Mouse (Mus musculus) telencephalon, adult 2 months (tissue): ENCODE results near the gene Repin1.

Experiments used
- DNase-seq: peaks from one replicate; pipeline ENCODE4 v3.0.0-alpha.2; 2011; ENCODE audit warnings: low read depth, low spot score

The Repin1 gene

GRCm38 (mm10) chr6:48623460-48623859 is 29.8 kb downstream of the Repin1 start:
- DNase-seq, result no peak

GRCm38 (mm10) chr6:48626464-48626863 is 32.8 kb downstream of the Repin1 start, which contains the start of gene AI854703:
TSS of gene AI854703 (plus strand) at chr6:48626764.
- DNase-seq, result no peak

- no peak for DNase-seq
Measured at GRCm38 (mm10) chr6:48626984-48627383, 33.3 kb downstream of the Repin1 start.

GRCm38 (mm10) chr6:48627511-48627924 is 33.8 kb downstream of the Repin1 start:
- no peak for DNase-seq

- no peak for DNase-seq
Measured at GRCm38 (mm10) chr6:48628377-48628776, 34.7 kb downstream of the Repin1 start.

GRCm38 (mm10) chr6:48628808-48629660 is 35.4 kb downstream of the Repin1 start:
- DNase-seq, result peak; percentile 34

- DNase-seq, result no peak
Measured at GRCm38 (mm10) chr6:48629661-48630034, 36.0 kb downstream of the Repin1 start.

- DNase-seq, result no peak
Measured at GRCm38 (mm10) chr6:48630831-48631230, 37.1 kb downstream of the Repin1 start.

GRCm38 (mm10) chr6:48635105-48635504 is 41.4 kb downstream of the Repin1 start:
- no peak for DNase-seq

- no peak for DNase-seq
Measured at GRCm38 (mm10) chr6:48636515-48636914, 42.8 kb downstream of the Repin1 start.

GRCm38 (mm10) chr6:48637811-48638500 is 44.3 kb downstream of the Repin1 start:
- no peak for DNase-seq

GRCm38 (mm10) chr6:48638553-48638952 is 44.9 kb downstream of the Repin1 start:
- DNase-seq, result no peak

- no peak for DNase-seq
Measured at GRCm38 (mm10) chr6:48641391-48641790, 47.7 kb downstream of the Repin1 start.

- DNase-seq, result peak; percentile 55
Measured at GRCm38 (mm10) chr6:48642764-48643292, 49.1 kb downstream of the Repin1 start.

- peak; percentile 50 for DNase-seq
Measured at GRCm38 (mm10) chr6:48645660-48646308, 52.1 kb downstream of the Repin1 start.

GRCm38 (mm10) chr6:48646309-48646690 is 52.6 kb downstream of the Repin1 start:
- no peak for DNase-seq

GRCm38 (mm10) chr6:48646995-48647394 is 53.3 kb downstream of the Repin1 start, which contains the start of gene Gimap8:
TSS of gene Gimap8 (plus strand) at chr6:48647234.
- no peak for DNase-seq

- no peak for DNase-seq
Measured at GRCm38 (mm10) chr6:48647611-48648010, 53.9 kb downstream of the Repin1 start.
